Mouse (Mus musculus) heart, adult 2 months (tissue): ENCODE measurements at regions not wholly inside any gene's neighbourhood (a gene's known extent, or its start where the extent isn't known, plus 50 kb on each side); places are given as distances from the start of the nearest gene placed in this dataset.
"Not testable (repeated sequence)": the region's sequence is repeated elsewhere in the genome, so short reads cannot be mapped to it uniquely, and the experiment has no call there.

Experiments
- DNase-seq, 2 experiments: peaks; one replicate each; pipeline ENCODE4 v3.0.0; 2021
- H3K27ac ChIP-seq: fragments of 200-600 bp; 2 replicates; pipeline ENCODE4 v1.8.1; 2022
- H3K27me3 ChIP-seq: fragments of 200-500 bp; 2 replicates; pipeline ENCODE4 v1.6.1; 2012; ENCODE audit warnings: mild to moderate bottlenecking, low read length, inconsistent platforms, mixed read lengths; ENCODE audit not compliant: control insufficient read depth, insufficient read depth
- H3K36me3 ChIP-seq: fragments of 200-500 bp; 2 replicates; pipeline ENCODE4 v1.6.1; 2012; ENCODE audit warnings: low read length, inconsistent platforms; ENCODE audit not compliant: control insufficient read depth, insufficient read depth
- H3K4me1 ChIP-seq: fragments of 200-500 bp; 2 replicates; pipeline ENCODE4 v1.6.1; 2011; ENCODE audit warnings: low read length; ENCODE audit not compliant: control insufficient read depth, insufficient read depth
- H3K4me3 ChIP-seq: fragments of 200-600 bp; 2 replicates; pipeline ENCODE4 v1.8.1; 2022
- H3K79me2 ChIP-seq: fragments of 200-500 bp; replicated peaks from 2 replicates; pipeline ENCODE4 v1.6.1; 2012; ENCODE audit warnings: mild to moderate bottlenecking, inconsistent platforms, low read length, moderate library complexity, mixed read lengths; ENCODE audit not compliant: control insufficient read depth, insufficient read depth
- H3K9ac ChIP-seq: fragments of 200-500 bp; 2 replicates; pipeline ENCODE4 v1.6.1; 2012; ENCODE audit warnings: low read depth, mild to moderate bottlenecking, control low read depth, inconsistent platforms, low read length, mixed read lengths
- CTCF ChIP-seq: fragments of 200-600 bp; IDR thresholded peaks from 2 replicates; pipeline ENCODE4 v1.8.1; 2022; ENCODE audit warnings: antibody characterized with exemption, mild to moderate bottlenecking, moderate library complexity
- EP300 ChIP-seq: fragments of 200-500 bp; IDR thresholded peaks from 2 replicates; pipeline ENCODE4 v1.6.1; 2011; ENCODE audit warnings: low read depth, low read length, control low read depth; ENCODE audit not compliant: insufficient read depth
- POLR2A ChIP-seq: fragments of 200-500 bp; IDR thresholded peaks from 2 replicates; pipeline ENCODE4 v1.6.1; 2011; ENCODE audit warnings: mild to moderate bottlenecking, low read depth, low read length, control low read depth; ENCODE audit not compliant: insufficient read depth
- WGBS: fragments of 180-500 bp; shearing (Covaris S2); methylation state at CpG from one replicate; pipeline ENCODE4 v1.1.7; 2018; 5-methylcytosine and 5-hydroxymethylcytosine counted together
- intact Hi-C: fragments of 180-260 bp; cut with DNase I; formaldehyde crosslinking; loops from one replicate; pipeline ENCODE4 v1.15.1; 2025

- Histone ChIP-seq H3K9ac (no peak overlapping the region), H3K4me3 (no peak overlapping the region), H3K4me1 (no peaks in the 10 kb centered on the region), H3K79me2 (no peaks in the 10 kb centered on the region), H3K27ac (no peak overlapping the region), H3K36me3 (no peaks in the 10 kb centered on the region), H3K27me3 (no peaks in the 10 kb centered on the region)
- 77% methylated on average over 5 of the region's 5 CpGs for WGBS
- DNase-seq = no peak
- TF ChIP-seq CTCF (no peak), POLR2A (no peak), EP300 (no peak)
- intact Hi-C loops = loop anchor here (10.0 kb wide), 1 partner anchor 305 kb away; no protein-coding TSS in a partner anchor
Measured at GRCm38 (mm10) chr5:148789823-148790222, 139.3 kb downstream of the Katnal1 start.

GRCm38 (mm10) chr5:148789147-148789566 is 140.0 kb downstream of the Katnal1 start:
- intact Hi-C loops = no loop called here
- no peak for DNase-seq
- TF ChIP-seq POLR2A (no peak), CTCF (no peak), EP300 (no peak)
- H3K36me3 ChIP-seq = no peaks in the 10 kb centered on the region
- no peak overlapping the region for H3K9ac ChIP-seq
- no peaks in the 10 kb centered on the region for H3K4me1 ChIP-seq
- H3K27ac ChIP-seq = no peak overlapping the region
- no peak overlapping the region for H3K4me3 ChIP-seq
- H3K79me2 ChIP-seq = no peaks in the 10 kb centered on the region
- no peaks in the 10 kb centered on the region for H3K27me3 ChIP-seq
- 67% methylated on average over 6 of the region's 6 CpGs for WGBS

GRCm38 (mm10) chr5:148788690-148789089 is 140.4 kb downstream of the Katnal1 start:
- no peak overlapping the region for H3K4me3 ChIP-seq
- no peaks in the 10 kb centered on the region for H3K79me2 ChIP-seq
- H3K36me3 ChIP-seq = no peaks in the 10 kb centered on the region
- DNase-seq = no peak
- H3K4me1 ChIP-seq = no peaks in the 10 kb centered on the region
- intact Hi-C loops = no loop called here
- WGBS = 93% methylated on average over 8 of the region's 8 CpGs
- no peak overlapping the region for H3K27ac ChIP-seq
- TF ChIP-seq EP300 = no peak
- TF ChIP-seq CTCF = no peak
- TF ChIP-seq POLR2A = no peak
- no peaks in the 10 kb centered on the region for H3K27me3 ChIP-seq
- no peak overlapping the region for H3K9ac ChIP-seq

DNA sequence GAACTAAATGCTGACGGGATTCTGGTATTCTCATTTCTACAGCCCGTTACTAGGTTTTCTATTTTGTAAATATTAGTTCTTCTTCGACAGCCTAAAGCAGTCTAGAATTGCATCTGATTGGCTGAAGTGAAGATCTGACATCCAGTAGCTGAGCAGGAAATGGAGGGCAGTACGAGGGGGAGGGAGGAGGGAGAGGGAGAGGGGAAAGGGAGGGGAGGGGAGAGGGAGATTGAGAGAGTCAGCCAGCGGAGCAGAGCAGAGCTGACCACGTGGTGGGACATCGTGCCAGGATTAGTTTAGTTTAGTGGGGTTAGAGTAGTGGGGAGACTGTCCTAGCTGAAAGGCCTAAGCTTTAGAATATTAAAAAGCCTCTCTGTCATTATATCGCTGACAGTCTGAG is 141.8 kb downstream of the Katnal1 start:
- Histone ChIP-seq H3K79me2 (no peaks in the 10 kb centered on the region), H3K4me3 (no peak overlapping the region), H3K27me3 (no peaks in the 10 kb centered on the region), H3K36me3 (no peaks in the 10 kb centered on the region), H3K9ac (no peak overlapping the region), H3K27ac (no peak overlapping the region), H3K4me1 (no peaks in the 10 kb centered on the region)
- TF ChIP-seq CTCF = no peak
- TF ChIP-seq POLR2A = no peak
- no peak for TF ChIP-seq EP300
- 30% methylated on average over 8 of the region's 8 CpGs for WGBS
- no peak for DNase-seq
- intact Hi-C loops = no loop called here

GRCm38 (mm10) chr5:148781076-148781475 is 148.0 kb downstream of the Katnal1 start:
- H3K36me3 ChIP-seq, H3K79me2 ChIP-seq, H3K4me1 ChIP-seq, H3K9ac ChIP-seq, H3K27ac ChIP-seq, H3K27me3 ChIP-seq, intact Hi-C loops, H3K4me3 ChIP-seq, DNase-seq: not testable (repeated sequence)
- 58% methylated on average over 6 of the region's 6 CpGs for WGBS

DNA sequence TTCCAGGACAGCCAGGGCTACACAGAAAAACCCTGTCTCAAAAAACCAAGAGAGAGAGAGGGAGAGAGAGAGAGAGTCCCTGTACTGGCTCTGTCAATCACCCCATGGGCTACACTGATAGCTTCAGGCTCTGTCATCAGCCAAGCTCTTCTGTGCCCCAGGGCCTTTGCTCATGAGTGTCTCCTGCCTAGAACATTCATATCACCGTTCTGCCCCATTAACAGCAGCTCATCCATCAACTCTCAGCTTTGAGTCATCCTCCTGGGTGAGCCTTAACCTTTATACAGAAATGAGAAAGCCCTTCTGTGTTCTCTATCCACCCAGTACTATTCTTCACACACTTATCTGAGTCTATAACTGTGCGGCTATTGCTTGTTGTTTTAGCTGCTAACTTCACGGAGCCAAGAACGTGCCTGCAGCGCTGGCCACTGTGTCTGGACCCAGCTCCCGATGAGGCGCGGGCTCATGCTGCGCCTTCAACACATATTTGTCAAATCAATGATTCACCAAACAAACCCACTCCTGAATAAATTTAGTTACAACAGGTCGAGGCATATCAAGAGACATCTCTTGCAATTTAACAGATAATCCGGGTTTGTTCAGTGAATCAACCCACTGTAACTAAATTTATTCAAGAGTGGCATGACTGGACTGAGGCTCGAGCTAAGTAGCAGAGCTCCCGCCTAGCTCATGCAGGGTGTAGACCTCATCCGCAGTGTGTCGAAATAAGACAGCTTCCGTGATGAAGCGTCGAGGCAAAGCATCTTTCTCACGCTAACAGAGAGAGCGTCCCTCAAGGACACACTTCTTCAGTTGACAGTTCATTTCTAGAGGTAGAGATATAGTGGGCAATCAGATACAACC is 152.1 kb downstream of the Katnal1 start:
- TF ChIP-seq CTCF = no peak
- TF ChIP-seq POLR2A = no peak
- no peak for TF ChIP-seq EP300
- H3K79me2 ChIP-seq = no peaks in the 10 kb centered on the region

More for the DNA sequence above, 152.1 kb downstream of the Katnal1 start:
- H3K27me3 ChIP-seq = no peaks in the 10 kb centered on the region
- intact Hi-C loops = no loop called here
- H3K4me1 ChIP-seq = no peaks in the 10 kb centered on the region
- H3K4me3 ChIP-seq = no peak overlapping the region
- WGBS = 71% methylated on average over 20 of the region's 20 CpGs
- H3K36me3 ChIP-seq = no peaks in the 10 kb centered on the region
- no peak overlapping the region for H3K27ac ChIP-seq
- no peak for DNase-seq
- no peak overlapping the region for H3K9ac ChIP-seq
